Mouse (Mus musculus): Measurements from ENCODE around the gene Idi2.

DNA sequence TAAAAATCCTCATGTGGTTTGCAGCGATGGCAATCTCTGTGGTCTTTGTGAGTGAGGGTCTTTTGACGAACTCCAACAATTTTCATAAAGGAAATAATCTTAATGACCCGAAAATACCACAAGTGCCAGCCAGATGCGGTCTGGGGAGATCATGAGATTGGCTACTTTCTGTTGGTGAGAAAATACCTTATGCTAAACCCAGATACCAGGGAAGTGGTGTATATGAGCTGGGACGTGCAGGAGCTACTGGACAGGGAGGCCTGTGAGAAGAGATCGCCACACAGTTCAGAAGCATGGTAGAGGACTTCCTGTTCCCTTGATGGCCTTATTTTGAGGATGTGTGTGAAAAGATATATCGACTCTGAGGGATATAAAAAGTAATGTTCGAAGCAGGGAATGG lies 15.1 kb downstream of the Idi2 start:
- TF ChIP-seq POLR2A (IDR thresholded peaks at IDR 0.05; ENCODE audit: borderline replicate concordance, low read depth, low read length), result no peak
- TF ChIP-seq CTCF (IDR thresholded peaks at IDR 0.05; ENCODE audit: low read depth, low read length), result no peak
